Mouse (Mus musculus) CH12F3 (cell line): Measurements from ENCODE around the gene Etnk2.
"Not testable (repeated sequence)": the region's sequence is repeated elsewhere in the genome, so short reads cannot be mapped to it uniquely, and the experiment has no call there.

Experiments used
- in situ Hi-C: fragments of 300-500 bp; cut with MboI; formaldehyde crosslinking; loops from 2 replicates; pipeline ENCODE4 v1.14.3; 2020; ENCODE audit warnings: low sequenced_read_pairs

Gene Etnk2

GRCm38 (mm10) chr1:133363276-133364021 is at the start of gene Etnk2:
Gene Etnk2, plus strand, starts transcription at chr1:133363572.
- in situ Hi-C loops = no loop called here

- in situ Hi-C loops = loop anchor here (25.0 kb wide), 1 partner anchor 277 kb away; the partner anchor contains the start of genes Mdm4 and Pik3c2b
Observed at GRCm38 (mm10) chr1:133314364-133314763, 49.0 kb upstream of the Etnk2 start.

GRCm38 (mm10) chr1:133315775-133316174 is 47.6 kb upstream of the Etnk2 start:
- in situ Hi-C loops = loop anchor here (25.0 kb wide), 1 partner anchor 278 kb away; the partner anchor contains the start of genes Mdm4 and Pik3c2b

- in situ Hi-C loops = loop anchor here (25.0 kb wide), 1 partner anchor 279 kb away; the partner anchor contains the start of genes Mdm4 and Pik3c2b
Observed at GRCm38 (mm10) chr1:133316577-133316976, 46.8 kb upstream of the Etnk2 start.

- in situ Hi-C loops = loop anchor here (25.0 kb wide), 1 partner anchor 280 kb away; the partner anchor contains the start of genes Mdm4 and Pik3c2b
Observed at GRCm38 (mm10) chr1:133317149-133317548, 46.2 kb upstream of the Etnk2 start.

GRCm38 (mm10) chr1:133321267-133321925 is 42.0 kb upstream of the Etnk2 start, which contains the start of gene Kiss1:
Gene Kiss1, plus strand, starts transcription at chr1:133321875.
- in situ Hi-C loops = loop anchor here (25.0 kb wide), 1 partner anchor 284 kb away; the partner anchor contains the start of genes Mdm4 and Pik3c2b

- in situ Hi-C loops = loop anchor here (25.0 kb wide), 1 partner anchor 286 kb away; the partner anchor contains the start of genes Mdm4 and Pik3c2b
Observed at GRCm38 (mm10) chr1:133323333-133323732, 40.0 kb upstream of the Etnk2 start.

GRCm38 (mm10) chr1:133325951-133326350 is 37.4 kb upstream of the Etnk2 start:
- in situ Hi-C loops = no loop called here

- in situ Hi-C loops = no loop called here
Observed at GRCm38 (mm10) chr1:133327094-133327493, 36.3 kb upstream of the Etnk2 start.

GRCm38 (mm10) chr1:133328299-133328795 is 35.0 kb upstream of the Etnk2 start:
- in situ Hi-C loops = no loop called here

- in situ Hi-C loops = no loop called here
Observed at GRCm38 (mm10) chr1:133328896-133329637, 34.3 kb upstream of the Etnk2 start.

- in situ Hi-C loops = no loop called here
Observed at GRCm38 (mm10) chr1:133329638-133329964, 33.8 kb upstream of the Etnk2 start.

- in situ Hi-C loops = no loop called here
Observed at GRCm38 (mm10) chr1:133331142-133331541, 32.2 kb upstream of the Etnk2 start.

- in situ Hi-C loops = no loop called here
Observed at GRCm38 (mm10) chr1:133332656-133333430, 30.5 kb upstream of the Etnk2 start.

- in situ Hi-C loops = no loop called here
Observed at GRCm38 (mm10) chr1:133333937-133334336, 29.4 kb upstream of the Etnk2 start.

GRCm38 (mm10) chr1:133340403-133340802 is 23.0 kb upstream of the Etnk2 start:
- in situ Hi-C loops = not testable (repeated sequence)

GRCm38 (mm10) chr1:133344357-133344756 is 19.0 kb upstream of the Etnk2 start:
- in situ Hi-C loops = no loop called here

GRCm38 (mm10) chr1:133346531-133346930 is 16.8 kb upstream of the Etnk2 start:
- in situ Hi-C loops = no loop called here

- in situ Hi-C loops = no loop called here
Observed at GRCm38 (mm10) chr1:133347226-133347625, 16.1 kb upstream of the Etnk2 start.
